In genomic region chrX:102050552-102050951, GRCm38 (mm10) we compare ENCODE assay signal across 19 mouse cellular contexts.
"Had no signal": no experiment of that assay in that cellular context is flagged by ENCODE, and none has a peak within 500 bp of the region (broad histone marks: within the 10 kb centered on the region; RNA-seq: fewer than 3 reads in every experiment).

No protein-coding gene starts in this region.

- H3K4me3 ChIP-seq: kidney, embryonic 15.5 days; liver, embryonic 13.5 days; megakaryocyte, embryonic 14.5 days; neural tube, embryonic 12.5 days; neural tube, embryonic 15.5 days; stomach, embryonic 15.5 days had no signal

- H3K9me3 ChIP-seq: kidney, embryonic 15.5 days; liver, embryonic 13.5 days; megakaryocyte, embryonic 14.5 days; neural tube, embryonic 12.5 days; neural tube, embryonic 15.5 days; stomach, embryonic 15.5 days had no signal

- H3K36me3 ChIP-seq: kidney, embryonic 15.5 days; liver, embryonic 13.5 days; neural tube, embryonic 12.5 days; neural tube, embryonic 15.5 days; stomach, embryonic 15.5 days had no signal

- DNase-seq: kidney, adult 2 months; kidney, postnatal 10 days; kidney, postnatal 36 days; liver, embryonic 13.5 days; lung, adult 2 months; lung, postnatal 14 days; lung, postnatal 4 days; midbrain, embryonic 14.5 days; retina, postnatal 1 day; right cerebral cortex, postnatal 25 days; spleen, adult 18-20 months; thymus, postnatal 25 days had no signal

- H3K4me1 ChIP-seq: kidney, embryonic 15.5 days; liver, embryonic 13.5 days; neural tube, embryonic 12.5 days; neural tube, embryonic 15.5 days; stomach, embryonic 15.5 days had no signal

- ATAC-seq: intestine, postnatal 0 days had no signal

- H3K27ac ChIP-seq: kidney, embryonic 15.5 days; liver, embryonic 13.5 days; neural tube, embryonic 12.5 days; neural tube, embryonic 15.5 days; stomach, embryonic 15.5 days had no signal

- H3K4me2 ChIP-seq: kidney, embryonic 15.5 days; liver, embryonic 13.5 days; midbrain, embryonic 11.5 days; neural tube, embryonic 12.5 days; neural tube, embryonic 15.5 days; stomach, embryonic 15.5 days had no signal

- H3K27me3 ChIP-seq: neural tube, embryonic 12.5 days; stomach, embryonic 15.5 days had no signal

- H3K9ac ChIP-seq: kidney, embryonic 15.5 days; liver, embryonic 13.5 days; neural tube, embryonic 12.5 days; neural tube, embryonic 15.5 days; stomach, embryonic 15.5 days had no signal
